Mouse (Mus musculus) gastrocnemius, adult 2 months (tissue): ENCODE data around the gene Eif3c. TPM values are rescaled to one million over a fixed set of nuclear protein-coding genes. Genes with fewer than 3 reads are reported as not detected.
A peak's percentile ranks its signal among the peaks of the same experiment; 100 is the strongest.

ENCODE experiments used
- DNase-seq: peaks from one replicate; pipeline ENCODE4 v3.0.0; 2022
- H3K27ac ChIP-seq: fragments of 200-600 bp; 2 replicates; pipeline ENCODE4 v1.8.1; 2022; ENCODE audit warnings: mild to moderate bottlenecking
- H3K4me3 ChIP-seq: fragments of 200-600 bp; 2 replicates; pipeline ENCODE4 v1.8.1; 2022; ENCODE audit warnings: mild to moderate bottlenecking, moderate library complexity
- CTCF ChIP-seq: fragments of 200-600 bp; IDR thresholded peaks from 2 replicates; pipeline ENCODE4 v1.8.1; 2022; ENCODE audit warnings: antibody characterized with exemption, mild to moderate bottlenecking, moderate library complexity
- intact Hi-C: fragments of 180-260 bp; cut with DNase I; formaldehyde crosslinking; loops from one replicate; pipeline ENCODE4 v1.15.1; 2025
- total RNA-seq, 2 experiments: library from RNA; stranded (reverse); gene quantifications; 2 replicates each; pipeline ENCODE4 v1.2.3; 2021

Gene Eif3c
- total RNA-seq, 2 experiments from 2014 or later, result 153 to 163 TPM

DNA sequence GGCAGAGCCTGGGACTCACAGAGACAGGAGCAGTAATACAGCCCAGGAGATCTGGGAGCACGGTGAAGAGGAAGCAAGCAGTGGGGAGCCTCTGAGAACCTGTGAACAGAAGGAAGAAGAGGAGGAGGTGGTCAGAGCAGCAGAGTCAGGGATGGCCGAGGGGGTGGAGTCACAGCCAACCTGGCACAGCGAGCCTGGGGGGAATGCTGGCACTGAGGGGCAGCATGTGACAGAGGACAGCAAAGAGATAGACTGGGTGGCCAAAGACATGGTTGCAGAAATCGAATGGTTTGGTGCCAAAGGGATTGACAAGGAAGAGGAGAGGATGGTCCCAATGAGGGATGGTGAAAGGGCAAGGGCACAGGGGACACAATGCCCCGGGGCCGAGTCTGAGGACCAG is 19.5 kb upstream of the Eif3c start, which contains the start of gene Cln3:
Gene Cln3 (minus strand): TSS at position 101 of the 400 bp plus-strand sequence.
- no peak for DNase-seq
- Histone ChIP-seq H3K4me3 (0 out of 2 replicates have a peak within 1 kb of the TSS, but pooled peaks have one; percentile 9), H3K27ac (peak within 1 kb of the TSS; percentile 56)
- no peak for TF ChIP-seq CTCF
- intact Hi-C loops, result loop anchor here (2.0 kb wide), 1 partner anchor 51 kb away; no protein-coding TSS in a partner anchor

- H3K27ac ChIP-seq, result peak within 1 kb of the TSS; percentile 97
- DNase-seq, result no peak
- peak within 1 kb of the TSS; percentile 86 for H3K4me3 ChIP-seq
- intact Hi-C loops, result loop anchor here (5.0 kb wide), 1 partner anchor 97 kb away; the partner anchor contains the start of gene Tufm
- no peak for TF ChIP-seq CTCF
These were observed 18.3 kb upstream of the Eif3c start, which contains the start of gene Apobr for GRCm38 (mm10) chr7:126584506-126584977. Gene Apobr (plus strand): TSS chr7:126584942.

- Histone ChIP-seq H3K27ac (peak overlapping the region; percentile 97), H3K4me3 (peak overlapping the region; percentile 86)
- no peak for DNase-seq
- intact Hi-C loops, result loop anchor here (5.0 kb wide), 1 partner anchor 96 kb away; the partner anchor contains the start of gene Tufm
- no peak for TF ChIP-seq CTCF
These were observed 17.6 kb upstream of the Eif3c start for GRCm38 (mm10) chr7:126583761-126584160.

DNA sequence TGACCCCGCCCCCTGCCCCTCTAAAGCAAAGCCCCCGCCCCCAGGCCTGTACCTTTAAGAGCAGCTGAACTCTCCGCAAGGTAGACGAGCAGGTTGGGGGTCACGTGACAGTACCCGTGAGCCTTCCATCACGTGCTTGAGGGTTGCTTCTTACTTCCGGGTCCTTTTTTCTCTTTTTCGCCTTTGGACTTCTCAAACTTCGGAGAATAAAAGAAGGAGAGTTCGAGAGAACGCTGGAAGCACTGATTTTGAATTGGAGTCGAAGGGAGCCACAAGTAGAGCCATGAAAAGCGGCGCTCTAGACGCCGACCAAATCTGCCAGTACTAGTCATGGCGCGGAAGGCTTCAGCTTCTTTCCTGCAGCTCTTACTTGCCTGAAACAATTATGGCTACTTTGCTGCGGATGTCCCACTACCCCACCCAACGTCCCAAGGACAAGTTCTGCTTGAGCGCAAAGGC is 17.1 kb upstream of the Eif3c start:
- Histone ChIP-seq H3K4me3 (peak overlapping the region; percentile 86), H3K27ac (peak overlapping the region; percentile 97)
- intact Hi-C loops, result loop anchor here (5.0 kb wide), 1 partner anchor 96 kb away; the partner anchor contains the start of gene Tufm
- DNase-seq, result peak; percentile 93
- TF ChIP-seq CTCF, result no peak

DNA sequence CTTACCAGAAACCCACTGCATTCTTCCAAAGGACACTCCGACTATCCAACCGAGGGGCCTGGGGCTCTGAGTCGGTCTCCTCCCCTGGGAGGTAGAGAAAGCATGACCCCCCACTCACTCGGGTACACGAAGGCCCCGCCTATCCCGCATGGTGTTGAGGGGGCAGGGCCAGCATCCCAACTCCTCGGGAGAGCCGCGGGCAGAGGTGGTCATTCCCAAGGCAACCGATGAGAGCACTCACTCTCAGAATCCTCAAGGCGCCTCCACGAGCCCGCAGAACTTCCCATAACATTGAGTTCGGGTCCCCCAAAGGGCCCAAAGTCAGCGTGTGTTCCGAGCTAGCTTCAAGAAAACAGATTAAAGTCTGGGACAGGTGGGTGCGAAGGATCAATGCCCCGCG is 16.5 kb upstream of the Eif3c start:
- DNase-seq, result peak; percentile 44
- TF ChIP-seq CTCF, result no peak
- Histone ChIP-seq H3K27ac (peak overlapping the region; percentile 97), H3K4me3 (peak overlapping the region; percentile 86)
- intact Hi-C loops, result loop anchor here (5.0 kb wide), 1 partner anchor 95 kb away; the partner anchor contains the start of gene Tufm

GRCm38 (mm10) chr7:126581661-126582060 is 15.4 kb upstream of the Eif3c start:
- Histone ChIP-seq H3K27ac (no peak overlapping the region), H3K4me3 (no peak overlapping the region)
- no peak for TF ChIP-seq CTCF
- DNase-seq, result no peak
- intact Hi-C loops, result loop anchor here (5.0 kb wide), 1 partner anchor 94 kb away; the partner anchor contains the start of gene Tufm

DNA sequence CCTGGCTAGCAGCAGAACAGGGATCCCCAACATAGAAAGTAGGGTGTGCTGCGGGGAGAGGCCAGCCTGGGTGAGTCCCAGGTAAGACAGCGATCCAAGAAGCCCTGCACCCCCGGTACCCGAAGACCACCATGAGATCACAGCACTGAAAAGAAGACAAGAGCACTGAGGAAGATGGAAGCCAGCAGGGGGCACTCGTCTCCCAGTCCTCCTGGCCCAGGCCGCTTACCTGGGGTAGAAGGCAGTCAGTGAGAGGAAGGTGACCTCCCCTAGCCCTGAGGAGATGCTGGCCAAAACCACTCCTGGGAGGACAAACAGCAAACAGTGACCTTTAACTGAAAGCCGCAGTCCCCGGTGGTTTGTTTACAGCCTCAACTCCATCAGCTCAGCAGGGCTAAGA is 13.0 kb upstream of the Eif3c start:
- Histone ChIP-seq H3K27ac (no peak overlapping the region), H3K4me3 (no peak overlapping the region)
- DNase-seq, result peak; percentile 59
- peak; percentile 69 for TF ChIP-seq CTCF
- intact Hi-C loops, result loop anchor here (1.0 to 2.0 kb wide), 2 partner anchors 58 to 116 kb away; partner anchors contain the start of genes Bola2 and Slx1b

DNA sequence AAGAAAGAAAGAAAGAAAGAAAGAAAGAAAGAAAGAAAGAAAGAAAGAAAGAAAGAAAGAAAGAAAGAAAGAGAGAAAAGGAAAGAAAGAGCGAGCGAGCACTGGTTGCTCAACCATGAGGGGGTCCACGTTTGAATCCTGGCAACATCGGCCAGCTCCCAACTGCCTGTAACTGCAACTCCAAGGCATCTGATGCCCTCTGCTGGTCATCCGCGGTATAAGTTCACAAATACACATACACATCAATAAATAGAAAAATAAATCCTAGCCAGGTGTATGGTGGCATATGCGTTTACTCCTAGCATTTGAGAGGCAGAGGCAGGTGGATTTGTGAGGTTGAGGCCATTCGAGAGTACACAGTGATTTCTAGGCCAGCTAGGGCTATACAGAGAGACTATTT is 10.7 kb upstream of the Eif3c start:
- intact Hi-C loops, result no loop called here
- Histone ChIP-seq H3K4me3 (no peak overlapping the region), H3K27ac (no peak overlapping the region)
- peak; percentile 58 for TF ChIP-seq CTCF
- peak; percentile 51 for DNase-seq

- intact Hi-C loops, result no loop called here
- TF ChIP-seq CTCF, result no peak
- Histone ChIP-seq H3K27ac (peak overlapping the region; percentile 86), H3K4me3 (peak overlapping the region; percentile 84)
- no peak for DNase-seq
These were observed 518 bp downstream of the Eif3c start for GRCm38 (mm10) chr7:126565693-126566092.

GRCm38 (mm10) chr7:126556635-126557034 is 9.6 kb downstream of the Eif3c start:
- DNase-seq, result no peak
- H3K27ac ChIP-seq, result no peak overlapping the region
- intact Hi-C loops, result no loop called here
- no peak for TF ChIP-seq CTCF
- H3K4me3 ChIP-seq, result no peak overlapping the region

GRCm38 (mm10) chr7:126554796-126555195 is 11.4 kb downstream of the Eif3c start:
- peak; percentile 11; the same call in 1 of the 2 replicates for TF ChIP-seq CTCF
- intact Hi-C loops, result no loop called here

GRCm38 (mm10) chr7:126545631-126546030 is 20.6 kb downstream of the Eif3c start:
- intact Hi-C loops, result no loop called here
- Histone ChIP-seq H3K27ac (no peak overlapping the region), H3K4me3 (no peak overlapping the region)
- TF ChIP-seq CTCF, result no peak
- DNase-seq, result no peak

More at GRCm38 (mm10) chr7:126554796-126555195, 11.4 kb downstream of the Eif3c start:
- H3K27ac ChIP-seq, result no peak overlapping the region
- H3K4me3 ChIP-seq, result no peak overlapping the region
- DNase-seq, result no peak

DNA sequence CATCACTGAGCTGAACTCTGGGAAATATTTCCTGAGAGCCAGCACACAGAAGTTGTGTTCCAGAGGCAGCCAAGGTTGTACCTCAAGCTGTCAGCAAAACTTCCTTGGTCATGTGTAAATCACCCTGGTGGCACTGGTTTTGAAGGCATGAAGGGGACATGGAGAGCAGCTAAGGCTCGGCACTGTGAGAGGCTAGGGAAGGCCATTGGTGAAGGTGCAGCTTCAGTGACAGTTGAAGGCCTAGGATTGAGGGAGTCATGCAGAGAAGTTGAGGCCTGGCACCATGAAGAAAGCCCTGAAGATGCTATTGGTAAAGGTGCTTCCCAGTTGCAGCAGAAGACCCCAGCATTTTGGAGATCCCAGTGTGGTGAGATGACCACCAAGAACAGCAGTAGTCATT is 24.6 kb downstream of the Eif3c start:
- no peak for TF ChIP-seq CTCF
- DNase-seq, result no peak
- Histone ChIP-seq H3K4me3 (no peak overlapping the region), H3K27ac (no peak overlapping the region)
- intact Hi-C loops, result no loop called here
